Mouse (Mus musculus): ENCODE data around the gene Rgs3.
"Not testable (repeated sequence)": the region's sequence is repeated elsewhere in the genome, so short reads cannot be mapped to it uniquely, and the experiment has no call there.

Gene Rgs3

GRCm38 (mm10) chr4:62541802-62542201, 17.8 kb upstream of the Rgs3 start:
- in situ Hi-C loops (cut with MboI; ENCODE audit: unreplicated experiment in 2 of 2): no loop called here

GRCm38 (mm10) chr4:62543782-62544181, 15.9 kb upstream of the Rgs3 start:
- in situ Hi-C loops (cut with MboI; ENCODE audit: unreplicated experiment in 2 of 2): no loop called here

DNA sequence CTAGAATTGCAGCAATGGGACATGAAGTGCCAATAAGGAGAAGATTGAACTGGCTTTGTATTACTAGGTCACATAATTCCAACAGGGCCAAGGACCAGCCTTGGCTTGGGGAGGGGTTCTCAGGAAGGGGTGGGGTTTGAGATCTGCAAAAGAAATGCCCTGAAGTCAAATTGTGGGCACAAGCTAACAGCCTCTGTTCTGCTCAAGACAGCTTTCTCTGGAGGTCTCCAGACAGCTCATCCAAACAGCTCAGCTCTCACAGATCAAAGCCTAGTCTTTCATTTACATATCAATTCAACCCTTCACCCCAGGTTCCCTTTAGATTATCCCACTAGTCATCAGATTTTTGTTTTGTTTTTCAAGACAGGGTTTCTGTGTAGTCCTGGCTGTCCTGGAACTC, 14.8 kb upstream of the Rgs3 start:
- in situ Hi-C loops (cut with MboI; ENCODE audit: unreplicated experiment in 2 of 2): no loop called here

- in situ Hi-C loops (cut with MboI; ENCODE audit: unreplicated experiment in 2 of 2): loop anchor here (10.0 to 25.0 kb wide), 3 partner anchors 560 to 760 kb away; no protein-coding TSS in a partner anchor
These were observed 7.7 kb upstream of the Rgs3 start for GRCm38 (mm10) chr4:62551966-62552365.

GRCm38 (mm10) chr4:62557436-62557835, 2.2 kb upstream of the Rgs3 start:
- in situ Hi-C loops (cut with MboI; ENCODE audit: unreplicated experiment in 2 of 2): loop anchor here (10.0 to 25.0 kb wide), 3 partner anchors 555 to 755 kb away; no protein-coding TSS in a partner anchor

DNA sequence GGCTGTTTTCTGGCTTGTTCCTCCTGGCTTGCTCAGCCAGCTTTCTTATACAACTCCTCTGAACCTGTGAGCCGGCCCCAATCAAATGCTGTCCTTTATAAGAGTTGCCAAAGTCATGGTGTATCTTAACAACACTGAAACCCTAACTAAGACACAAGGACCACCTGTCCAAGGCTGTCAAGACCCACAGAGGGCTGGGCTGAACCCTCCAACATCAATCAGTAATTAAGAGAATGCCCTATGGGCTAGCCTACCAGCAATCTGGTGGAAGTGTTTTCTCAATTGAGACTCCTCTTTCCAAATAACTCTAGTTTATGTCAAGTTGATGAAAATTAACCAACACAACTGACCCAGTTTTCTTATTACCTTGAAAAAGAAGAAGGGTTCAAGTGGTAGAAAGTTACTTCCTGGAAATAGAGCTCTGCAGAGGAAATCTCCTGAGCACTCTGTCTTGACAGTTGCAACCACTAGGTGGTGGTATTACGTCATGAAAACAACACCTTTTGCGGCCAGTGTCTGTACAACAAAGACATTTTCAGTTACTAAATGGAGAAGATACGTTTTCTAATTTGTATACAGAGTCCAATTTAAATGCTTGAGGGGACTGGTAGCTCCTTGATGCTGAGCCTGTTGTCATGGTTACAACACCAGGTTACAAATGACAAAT, 1.4 kb downstream of the Rgs3 start:
- in situ Hi-C loops (cut with MboI; ENCODE audit: unreplicated experiment in 2 of 2): loop anchor here (5.0 to 25.0 kb wide), 5 partner anchors 136 to 751 kb away; no protein-coding TSS in a partner anchor

DNA sequence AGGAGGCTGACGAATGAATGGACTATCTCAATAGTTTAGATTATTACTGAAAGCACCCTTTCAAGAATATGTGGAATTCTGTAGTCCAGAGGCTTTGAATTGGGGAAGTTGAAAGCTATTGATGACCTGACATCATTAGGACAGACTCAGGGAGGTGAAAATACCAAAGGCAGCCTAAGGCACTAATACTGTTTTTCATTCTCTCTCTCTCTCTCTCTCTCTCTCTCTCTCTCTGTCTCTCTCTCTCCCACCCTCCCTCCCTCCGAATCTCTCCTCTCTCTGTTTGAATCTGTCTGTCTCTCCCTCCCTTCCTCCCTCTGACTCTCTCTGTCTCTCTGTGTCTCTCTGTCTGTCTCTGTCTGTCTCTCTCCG, 2.0 kb downstream of the Rgs3 start:
- in situ Hi-C loops (cut with MboI; ENCODE audit: unreplicated experiment in 2 of 2): loop anchor here (5.0 to 25.0 kb wide), 5 partner anchors 136 to 751 kb away; no protein-coding TSS in a partner anchor

DNA sequence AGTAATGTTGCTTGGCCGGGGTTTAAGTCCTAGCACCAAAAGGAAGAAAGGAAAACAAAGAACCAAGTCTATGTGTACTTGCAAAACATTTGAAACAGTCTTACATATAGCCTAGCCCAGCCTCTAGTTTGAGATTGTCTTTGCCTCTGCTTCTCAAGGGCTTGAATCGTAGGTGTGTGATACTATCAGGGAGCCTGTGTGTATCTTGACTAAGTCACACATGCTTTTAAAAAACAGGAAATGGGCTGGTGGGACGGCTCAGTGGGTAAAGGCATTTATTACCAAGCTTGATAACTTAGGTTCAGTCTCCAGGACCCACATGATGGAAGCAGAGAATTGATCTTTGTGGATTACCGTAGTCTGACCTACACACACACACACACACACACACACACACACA, 2.4 kb downstream of the Rgs3 start:
- in situ Hi-C loops (cut with MboI; ENCODE audit: unreplicated experiment in 2 of 2): loop anchor here (5.0 to 25.0 kb wide), 5 partner anchors 135 to 750 kb away; no protein-coding TSS in a partner anchor

GRCm38 (mm10) chr4:62566530-62566929, 6.9 kb downstream of the Rgs3 start:
- in situ Hi-C loops (cut with MboI; ENCODE audit: unreplicated experiment in 2 of 2): loop anchor here in 1 of 2 experiments (25.0 kb wide), 2 partner anchors 546 to 746 kb away; no protein-coding TSS in a partner anchor

- in situ Hi-C loops (cut with MboI; ENCODE audit: unreplicated experiment in 2 of 2): loop anchor here in 1 of 2 experiments (25.0 kb wide), 2 partner anchors 545 to 745 kb away; no protein-coding TSS in a partner anchor
These were observed 8.0 kb downstream of the Rgs3 start for GRCm38 (mm10) chr4:62567696-62568095.

DNA sequence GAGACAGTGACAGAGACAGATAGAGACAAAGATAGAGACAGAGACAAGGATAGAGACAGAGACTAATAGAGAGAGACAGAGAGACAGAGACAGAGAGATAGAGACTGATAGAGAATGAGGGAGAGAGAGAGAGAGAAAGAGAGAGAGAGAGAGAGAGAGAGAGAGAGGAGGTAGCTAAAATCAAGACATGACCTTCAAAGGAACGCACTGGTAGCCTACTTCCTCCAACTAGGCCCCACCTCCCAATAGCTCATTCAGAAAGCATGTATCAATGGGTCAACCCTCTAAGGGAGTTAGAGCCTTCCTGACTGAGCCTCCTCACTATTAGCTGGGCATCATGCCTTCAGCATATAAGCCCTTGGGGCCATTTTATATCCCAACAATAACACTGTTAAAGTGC, 8.7 kb downstream of the Rgs3 start:
- in situ Hi-C loops (cut with MboI; ENCODE audit: unreplicated experiment in 2 of 2): loop anchor here in 1 of 2 experiments (25.0 kb wide), 2 partner anchors 544 to 744 kb away; no protein-coding TSS in a partner anchor

DNA sequence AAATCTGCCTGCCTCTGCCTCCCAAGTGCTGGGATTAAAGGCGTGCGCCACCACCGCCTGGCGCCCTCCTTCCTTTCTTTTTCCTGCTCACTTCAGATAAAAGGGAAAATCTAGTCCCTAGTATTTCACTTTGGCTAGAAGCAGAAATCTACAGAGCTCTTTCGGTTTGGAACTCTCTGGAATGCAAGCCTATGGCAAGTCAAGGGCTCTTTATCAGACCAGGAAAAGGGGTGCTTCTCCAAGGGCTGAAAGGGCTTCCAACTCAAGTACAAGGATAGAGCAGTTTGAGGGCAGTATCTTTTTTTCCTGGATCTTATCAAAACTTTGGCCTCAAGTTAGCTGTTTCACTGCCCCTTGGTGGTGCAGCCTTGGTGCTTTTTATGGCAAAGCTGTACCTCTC, 10.0 kb downstream of the Rgs3 start:
- in situ Hi-C loops (cut with MboI; ENCODE audit: unreplicated experiment in 2 of 2): loop anchor here in 1 of 2 experiments (25.0 kb wide), 2 partner anchors 543 to 743 kb away; no protein-coding TSS in a partner anchor

DNA sequence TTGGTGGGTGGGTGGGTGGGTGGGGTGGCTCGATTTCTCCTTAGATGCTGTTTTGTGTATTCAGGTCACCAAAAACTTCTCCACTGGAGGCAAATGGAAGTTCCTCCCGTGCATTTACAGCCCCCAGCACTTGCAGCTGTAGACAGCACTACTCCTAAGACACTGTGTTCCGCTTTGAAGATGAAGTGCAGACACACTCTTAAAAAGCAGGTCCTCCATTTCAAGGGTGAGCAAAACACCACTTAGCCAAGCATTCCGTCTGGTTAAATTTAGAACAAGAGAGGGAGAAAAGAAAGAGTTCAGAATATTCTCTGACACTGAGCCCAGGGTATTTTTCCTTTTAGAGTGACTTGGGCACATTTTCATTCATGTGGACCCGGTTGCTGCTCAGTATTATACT, 10.4 kb downstream of the Rgs3 start:
- in situ Hi-C loops (cut with MboI; ENCODE audit: unreplicated experiment in 2 of 2): loop anchor here in 1 of 2 experiments (25.0 kb wide), 2 partner anchors 542 to 742 kb away; no protein-coding TSS in a partner anchor

DNA sequence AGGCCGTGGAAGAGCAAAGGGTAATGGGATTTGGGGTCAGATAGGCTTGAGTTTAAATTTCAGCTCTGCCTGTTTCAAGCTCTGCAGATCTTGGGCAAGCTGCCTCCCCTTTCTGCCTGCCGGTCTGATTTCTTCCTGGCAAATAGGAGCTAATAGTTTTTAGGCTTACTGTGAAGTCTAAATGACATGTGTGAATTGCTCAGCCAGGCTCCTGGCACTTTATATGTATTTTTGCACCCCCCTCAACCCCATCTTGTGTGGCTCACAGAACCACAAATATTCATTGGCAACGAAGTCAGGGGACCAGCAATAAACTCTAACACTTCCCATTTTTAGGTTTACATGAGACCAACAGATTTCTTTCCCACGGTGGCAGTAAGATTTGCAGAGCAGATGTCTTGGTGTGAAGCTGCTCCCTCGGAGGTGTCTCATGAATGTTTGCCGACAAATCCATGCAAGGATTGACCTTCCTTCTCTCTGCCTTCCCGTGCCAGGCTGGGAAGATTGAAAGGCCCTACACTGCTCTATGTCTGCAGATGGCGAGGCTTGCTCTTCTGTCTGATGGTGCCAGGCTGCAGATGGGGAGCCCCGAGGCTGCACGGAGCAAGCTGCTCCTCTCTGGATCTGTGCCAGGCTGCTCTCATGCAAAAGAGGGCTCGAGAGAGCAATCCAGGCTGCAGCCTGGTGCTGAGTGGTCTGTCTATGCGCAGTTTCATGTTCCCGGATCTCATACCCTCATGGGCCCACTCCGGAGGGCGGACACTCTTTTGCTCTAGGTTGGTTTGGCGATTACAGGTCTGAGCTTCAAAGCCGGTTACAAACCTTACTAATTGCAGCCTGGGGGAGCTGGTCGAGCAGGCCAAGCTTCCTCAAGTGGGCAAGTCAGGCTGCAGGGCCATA, 23.0 kb downstream of the Rgs3 start:
- in situ Hi-C loops (cut with MboI; ENCODE audit: unreplicated experiment in 2 of 2): loop anchor here (5.0 to 10.0 kb wide), 2 partner anchors 102 to 105 kb away; no protein-coding TSS in a partner anchor

DNA sequence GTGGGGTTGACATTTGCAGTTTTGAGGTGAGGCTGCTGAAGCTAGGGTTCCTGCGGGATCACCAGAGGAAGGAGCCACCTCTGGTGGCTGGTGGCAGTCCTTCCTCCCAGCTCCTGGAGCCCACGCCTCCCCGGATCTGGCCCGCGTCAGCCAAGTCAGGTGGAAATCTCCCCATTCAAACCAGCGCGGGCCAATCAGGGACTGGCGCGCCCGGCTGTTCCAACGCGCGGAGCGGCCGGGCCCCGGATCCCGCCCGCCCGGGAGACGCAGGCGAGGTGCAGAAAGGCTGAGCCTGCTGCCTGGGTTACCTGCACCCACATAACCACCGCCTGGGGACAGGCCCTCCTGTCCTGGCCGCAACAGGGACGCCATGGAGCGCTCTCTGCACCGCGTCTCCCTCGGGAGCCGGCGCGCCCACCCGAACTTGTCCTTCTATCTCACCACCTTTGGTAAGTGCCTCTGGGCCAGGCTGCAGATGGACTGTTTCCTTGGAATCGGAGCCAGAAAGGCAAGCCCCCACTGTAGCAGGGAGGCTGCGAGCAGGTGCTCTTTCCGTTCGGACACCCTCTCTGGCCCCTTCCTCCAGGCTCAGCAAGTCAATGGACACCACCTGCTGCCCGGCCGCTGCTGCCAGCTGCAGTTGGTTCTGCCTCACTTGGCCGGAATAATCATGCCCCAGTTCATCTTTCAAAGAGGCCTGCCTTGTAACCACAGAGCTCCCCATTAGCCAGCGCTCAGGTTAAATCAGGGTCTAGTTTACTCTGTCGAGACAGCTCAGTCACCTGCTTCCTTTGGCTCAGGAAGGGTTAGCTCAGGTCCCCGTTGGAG, 23.8 kb downstream of the Rgs3 start:
- in situ Hi-C loops (cut with MboI; ENCODE audit: unreplicated experiment in 2 of 2): loop anchor here (5.0 to 10.0 kb wide), 2 partner anchors 101 to 104 kb away; no protein-coding TSS in a partner anchor

DNA sequence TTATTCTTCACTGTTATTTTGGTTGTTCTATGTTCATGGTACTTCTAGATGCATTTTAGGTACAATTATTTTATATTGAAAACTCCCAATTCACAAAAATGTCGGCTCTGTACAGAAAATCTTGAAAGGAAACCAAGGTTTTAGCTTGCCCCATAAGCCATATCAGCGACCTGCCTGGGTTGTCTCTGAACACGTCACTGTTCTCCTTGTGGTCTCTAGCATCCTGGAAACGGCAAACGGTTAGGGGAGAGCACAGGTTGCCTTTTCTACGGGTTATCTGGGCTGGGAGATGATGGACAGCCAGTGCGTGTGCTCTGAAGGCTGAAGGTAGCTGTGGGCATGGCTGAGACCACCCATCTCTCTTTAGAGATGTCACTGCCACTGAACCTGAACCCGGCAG, 27.4 kb downstream of the Rgs3 start:
- in situ Hi-C loops (cut with MboI; ENCODE audit: unreplicated experiment in 2 of 2): loop anchor here in 1 of 2 experiments (10.0 kb wide), 1 partner anchor 98 kb away; no protein-coding TSS in a partner anchor

- in situ Hi-C loops (cut with MboI; ENCODE audit: unreplicated experiment in 2 of 2): no loop called here
These were observed 31.2 kb downstream of the Rgs3 start for GRCm38 (mm10) chr4:62590878-62591277.

DNA sequence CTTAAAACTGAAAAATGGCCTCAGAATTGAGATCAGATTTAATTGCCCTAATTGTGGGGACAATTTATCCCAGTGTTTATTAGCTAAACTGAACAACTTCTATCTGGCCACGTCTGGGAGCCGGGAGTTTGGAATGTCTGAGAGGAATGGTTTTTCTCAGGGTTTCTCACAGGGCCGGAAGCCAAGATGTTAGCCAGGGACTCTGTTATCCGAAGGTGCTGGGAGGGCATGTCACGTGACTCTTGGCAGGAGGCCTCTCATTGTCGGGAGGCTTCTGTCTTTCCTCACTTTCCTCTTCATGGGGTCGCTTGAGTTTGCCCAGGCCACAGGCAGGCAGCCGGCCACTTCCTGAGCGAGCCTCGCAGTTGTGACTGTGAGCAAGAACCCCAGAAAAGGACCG, 31.7 kb downstream of the Rgs3 start:
- in situ Hi-C loops (cut with MboI; ENCODE audit: unreplicated experiment in 2 of 2): no loop called here

- in situ Hi-C loops (cut with MboI; ENCODE audit: unreplicated experiment in 2 of 2): not testable (repeated sequence)
These were observed 34.0 kb downstream of the Rgs3 start for GRCm38 (mm10) chr4:62593546-62594240.
